Mouse (Mus musculus) E14TG2a.4 (cell line): Measurements from ENCODE around the gene Itgb3bp.

Source experiments
- H3K27me3 ChIP-seq: 2 replicates; pipeline ENCODE4 v1.6.1; 2014; ENCODE audit warnings: low read length, control low read depth; ENCODE audit not compliant: insufficient read depth
- H3K36me3 ChIP-seq: 2 replicates; pipeline ENCODE4 v1.6.1; 2014; ENCODE audit warnings: low read length, control low read depth; ENCODE audit not compliant: insufficient read depth
- H3K4me1 ChIP-seq: replicated peaks from 2 replicates; pipeline ENCODE4 v1.6.1; 2014; ENCODE audit warnings: low read depth, low read length, control low read depth
- H3K4me3 ChIP-seq: replicated peaks from 2 replicates; pipeline ENCODE4 v1.5.1; 2014; ENCODE audit warnings: mild to moderate bottlenecking, low read length
- H3K9me3 ChIP-seq: 2 replicates; pipeline ENCODE4 v1.6.1; 2014; ENCODE audit warnings: low read length, control low read depth
- CTCF ChIP-seq: conservative IDR thresholded peaks from 2 replicates; pipeline ENCODE4 v1.5.1; 2014; ENCODE audit warnings: low read length
- NANOG ChIP-seq: IDR thresholded peaks from 2 replicates; pipeline ENCODE4 v1.6.1; 2014; ENCODE audit warnings: borderline replicate concordance, low read length, mixed read lengths
- POU5F1 ChIP-seq: IDR thresholded peaks from 2 replicates; pipeline ENCODE4 v1.6.1; 2014; ENCODE audit warnings: low read length, borderline replicate concordance

Gene Itgb3bp

DNA sequence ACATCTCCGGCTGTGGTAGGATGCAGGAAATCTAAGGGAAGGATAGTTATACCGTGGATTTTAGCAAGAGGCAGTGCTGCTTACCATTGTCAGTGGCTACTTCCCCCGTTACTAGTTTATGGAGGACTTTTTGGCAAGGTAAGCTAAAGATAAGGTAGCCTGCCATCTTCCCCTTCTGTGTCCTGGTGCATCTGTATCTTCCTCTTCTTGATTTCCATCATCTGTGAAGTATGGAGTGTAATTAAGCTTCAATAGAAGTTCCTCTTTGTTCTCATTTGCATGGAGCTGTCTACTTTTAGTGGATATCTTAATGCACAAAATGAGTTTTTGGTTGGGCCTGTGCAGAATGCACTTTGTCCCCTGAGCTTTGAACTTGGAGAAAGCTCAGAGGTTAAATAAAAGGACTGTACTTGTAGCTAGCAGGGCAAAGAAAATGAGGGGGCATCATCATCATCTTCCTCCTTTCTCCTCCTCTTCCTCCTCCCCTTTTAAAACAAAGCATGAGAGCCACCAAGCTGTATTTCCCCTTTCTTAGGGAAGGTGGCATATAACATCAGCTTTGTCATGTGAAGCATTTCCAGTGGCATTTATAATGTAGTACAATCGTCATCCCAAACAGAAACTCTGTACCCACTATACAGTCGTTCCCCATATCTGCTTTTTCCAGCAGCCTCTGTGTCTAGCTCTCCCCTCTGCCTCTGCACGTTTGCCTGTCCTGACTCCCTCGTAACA lies 28.6 kb upstream of the Itgb3bp start:
- no peaks in the 10 kb centered on the region for H3K27me3 ChIP-seq
- H3K4me3 ChIP-seq, result no peak overlapping the region
- peaks cover 5% of the 10 kb centered on the region; the same call in 1 of the 2 replicates for H3K4me1 ChIP-seq
- TF ChIP-seq NANOG, result no peak
- TF ChIP-seq POU5F1, result no peak
- TF ChIP-seq CTCF, result no peak
- no peaks in the 10 kb centered on the region for H3K9me3 ChIP-seq
- H3K36me3 ChIP-seq, result peaks cover under 1% of the 10 kb centered on the region; the same call in 1 of the 2 replicates

DNA sequence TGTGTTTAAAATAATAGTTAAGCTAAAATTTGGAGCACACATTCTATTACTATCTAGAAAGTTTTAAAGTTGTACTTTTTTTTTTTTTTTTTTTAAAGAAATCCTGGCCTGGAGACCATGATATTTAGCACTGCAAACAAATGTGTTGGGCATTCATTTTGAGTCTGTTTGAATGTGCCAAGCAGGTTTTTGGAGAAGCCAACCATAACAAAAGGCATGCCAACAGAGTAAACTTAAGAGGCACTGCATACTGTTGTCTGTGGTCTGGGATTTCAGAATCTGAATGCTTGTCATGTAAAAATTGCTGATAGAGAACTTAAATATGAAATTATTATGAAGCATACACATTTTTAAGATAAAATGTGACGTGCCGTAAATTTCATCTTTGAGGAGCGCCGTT lies 27.6 kb upstream of the Itgb3bp start:
- H3K36me3 ChIP-seq, result no peaks in the 10 kb centered on the region; the same call in 1 of the 2 replicates
- no peak overlapping the region for H3K4me3 ChIP-seq
- TF ChIP-seq POU5F1 (no peak), NANOG (no peak), CTCF (no peak)
- no peaks in the 10 kb centered on the region for H3K9me3 ChIP-seq
- peaks cover 5% of the 10 kb centered on the region; the same call in 1 of the 2 replicates for H3K4me1 ChIP-seq
- H3K27me3 ChIP-seq, result no peaks in the 10 kb centered on the region

DNA sequence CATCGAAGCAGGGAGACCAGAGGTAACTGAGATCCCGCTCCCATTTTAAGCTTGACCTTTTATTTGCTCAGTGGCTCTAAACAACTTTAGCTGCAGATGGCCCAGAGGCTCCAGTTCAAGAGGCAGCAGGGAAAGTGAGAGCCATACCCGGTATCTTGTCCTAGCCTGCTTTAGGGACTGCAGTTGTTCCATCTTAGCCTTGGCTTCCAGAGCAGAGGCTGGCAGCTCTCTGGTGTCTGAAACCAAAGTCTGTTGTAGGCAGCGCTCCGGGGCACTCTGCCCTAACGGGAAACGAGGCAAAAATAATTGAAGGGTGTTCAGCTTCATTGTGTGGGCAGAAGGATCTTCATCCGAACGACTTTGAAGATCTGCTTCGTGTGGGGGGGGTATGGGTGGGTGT lies 25.8 kb upstream of the Itgb3bp start:
- no peaks in the 10 kb centered on the region for H3K36me3 ChIP-seq
- H3K4me3 ChIP-seq, result no peak overlapping the region
- H3K9me3 ChIP-seq, result no peaks in the 10 kb centered on the region
- no peaks in the 10 kb centered on the region for H3K27me3 ChIP-seq
- TF ChIP-seq NANOG (no peak), CTCF (no peak), POU5F1 (no peak)
- peaks cover 5% of the 10 kb centered on the region; the same call in 1 of the 2 replicates for H3K4me1 ChIP-seq

DNA sequence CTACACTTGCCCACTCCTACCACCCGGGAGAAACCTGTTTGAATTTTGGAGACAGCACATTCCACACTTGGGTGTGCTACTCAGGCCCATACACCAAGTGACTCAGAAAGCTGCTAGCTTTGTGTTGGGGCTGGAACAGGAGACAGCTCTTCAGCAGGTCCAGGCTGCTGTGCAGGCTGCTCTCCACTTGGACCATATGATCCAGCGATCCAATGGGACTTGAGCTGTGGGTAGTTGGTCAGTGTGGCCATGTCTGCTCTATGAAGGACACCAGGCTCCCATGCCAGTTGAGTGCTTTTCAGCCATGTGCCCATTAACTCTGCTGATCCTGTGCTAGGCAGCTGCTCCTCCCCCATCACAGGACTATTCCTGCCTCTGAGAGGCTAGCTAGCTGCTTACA lies 24.3 kb upstream of the Itgb3bp start:
- TF ChIP-seq NANOG, result no peak

DNA sequence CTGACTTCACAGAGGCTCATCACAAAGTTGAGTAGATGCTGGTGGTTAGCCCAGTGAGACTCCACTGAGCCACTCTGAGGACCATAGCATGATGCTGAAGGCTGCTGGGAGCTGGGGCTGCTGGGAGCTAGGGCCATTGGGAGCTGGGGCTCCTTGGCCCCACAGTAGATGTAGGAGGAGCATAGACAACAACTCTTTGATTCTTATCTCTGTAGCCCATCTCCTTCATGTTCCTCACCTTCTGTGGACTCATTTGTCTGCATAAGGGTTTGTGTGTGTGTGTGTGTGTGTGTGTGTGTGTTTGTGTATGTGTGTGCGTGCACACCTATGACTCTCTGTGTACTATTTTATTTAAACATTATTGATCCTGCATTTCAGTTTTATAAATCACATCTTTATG lies 18.3 kb upstream of the Itgb3bp start:
- H3K4me3 ChIP-seq, result no peak overlapping the region
- peaks cover 30% of the 10 kb centered on the region for H3K4me1 ChIP-seq
- no peaks in the 10 kb centered on the region for H3K36me3 ChIP-seq
- no peaks in the 10 kb centered on the region for H3K9me3 ChIP-seq
- TF ChIP-seq NANOG, result no peak
- no peak for TF ChIP-seq POU5F1
- no peak for TF ChIP-seq CTCF
- no peaks in the 10 kb centered on the region for H3K27me3 ChIP-seq

More for the DNA sequence above, 24.3 kb upstream of the Itgb3bp start:
- no peaks in the 10 kb centered on the region for H3K36me3 ChIP-seq
- peaks cover 5% of the 10 kb centered on the region; the same call in 1 of the 2 replicates for H3K4me1 ChIP-seq
- no peaks in the 10 kb centered on the region for H3K9me3 ChIP-seq
- no peak overlapping the region for H3K4me3 ChIP-seq
- no peaks in the 10 kb centered on the region for H3K27me3 ChIP-seq

DNA sequence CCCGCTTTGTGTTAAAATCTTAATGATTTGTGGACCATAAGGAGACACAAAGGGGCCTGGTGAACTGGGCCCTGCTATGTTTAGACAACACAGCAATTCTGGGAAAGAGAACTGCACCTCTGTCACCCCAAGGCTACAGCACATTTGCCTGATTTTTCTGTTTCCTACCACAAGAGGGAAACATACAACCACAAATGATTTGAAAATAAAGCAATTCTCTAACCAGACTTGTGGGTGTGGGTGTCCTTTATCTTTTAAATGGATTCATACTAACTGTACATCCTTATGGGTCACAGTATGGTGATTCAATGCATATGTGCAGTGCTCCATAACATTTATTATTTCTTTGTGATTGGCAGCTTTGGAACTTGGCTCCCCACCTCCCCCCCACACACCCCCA lies 17.6 kb upstream of the Itgb3bp start:
- Histone ChIP-seq H3K27me3 (no peaks in the 10 kb centered on the region), H3K36me3 (no peaks in the 10 kb centered on the region), H3K4me3 (no peak overlapping the region), H3K9me3 (no peaks in the 10 kb centered on the region), H3K4me1 (peaks cover 34% of the 10 kb centered on the region)
- peak; percentile 34 for TF ChIP-seq CTCF
- no peak for TF ChIP-seq NANOG

DNA sequence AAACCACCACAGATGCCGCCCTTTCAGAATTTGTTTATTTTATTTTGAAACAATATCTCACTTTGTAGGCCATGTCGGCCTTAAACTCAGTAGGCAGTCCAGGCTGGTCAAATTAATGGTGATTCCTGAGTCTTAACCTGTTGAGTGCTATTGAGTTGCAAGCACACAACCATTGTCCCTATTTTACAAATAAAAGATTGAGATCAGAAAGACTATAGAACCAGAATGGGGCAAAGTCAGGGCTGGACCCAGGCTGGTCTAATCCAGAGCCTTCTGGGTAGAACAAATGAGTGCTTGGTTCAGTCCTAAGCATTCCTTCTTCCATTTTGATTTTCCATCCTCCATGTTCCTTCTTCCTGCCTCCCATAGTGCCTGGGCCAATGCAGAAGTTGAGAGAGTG lies 16.9 kb upstream of the Itgb3bp start:
- Histone ChIP-seq H3K36me3 (no peaks in the 10 kb centered on the region), H3K4me1 (peaks cover 40% of the 10 kb centered on the region), H3K9me3 (no peaks in the 10 kb centered on the region), H3K4me3 (no peak overlapping the region), H3K27me3 (no peaks in the 10 kb centered on the region)
- TF ChIP-seq NANOG (peak; percentile 17; the same call in 1 of the 2 replicates), CTCF (no peak), POU5F1 (no peak)

DNA sequence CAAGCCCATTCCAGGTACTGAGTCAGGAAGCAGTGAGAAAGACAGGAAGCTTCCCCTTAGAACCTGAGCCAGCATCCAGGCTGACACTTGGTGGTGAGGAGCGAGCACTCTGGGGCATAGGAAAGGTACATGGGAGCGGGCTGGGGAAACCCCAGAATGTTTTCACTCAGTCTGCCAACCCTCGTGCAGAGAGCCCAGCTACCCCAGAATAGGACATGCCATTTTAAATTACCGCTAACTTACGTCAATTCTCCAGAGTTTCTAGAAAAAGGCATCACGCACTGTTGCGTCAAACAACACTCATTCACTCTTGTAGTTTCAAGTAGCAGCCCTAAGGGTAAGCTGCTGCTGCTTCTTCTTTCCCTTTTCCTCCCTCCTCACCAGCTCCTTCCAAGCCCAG lies 15.4 kb upstream of the Itgb3bp start:
- Histone ChIP-seq H3K4me3 (no peak overlapping the region), H3K36me3 (peaks cover 5% of the 10 kb centered on the region; the same call in 1 of the 2 replicates), H3K4me1 (peaks cover 41% of the 10 kb centered on the region), H3K27me3 (no peaks in the 10 kb centered on the region), H3K9me3 (no peaks in the 10 kb centered on the region)
- TF ChIP-seq NANOG (no peak), CTCF (no peak), POU5F1 (no peak)

DNA sequence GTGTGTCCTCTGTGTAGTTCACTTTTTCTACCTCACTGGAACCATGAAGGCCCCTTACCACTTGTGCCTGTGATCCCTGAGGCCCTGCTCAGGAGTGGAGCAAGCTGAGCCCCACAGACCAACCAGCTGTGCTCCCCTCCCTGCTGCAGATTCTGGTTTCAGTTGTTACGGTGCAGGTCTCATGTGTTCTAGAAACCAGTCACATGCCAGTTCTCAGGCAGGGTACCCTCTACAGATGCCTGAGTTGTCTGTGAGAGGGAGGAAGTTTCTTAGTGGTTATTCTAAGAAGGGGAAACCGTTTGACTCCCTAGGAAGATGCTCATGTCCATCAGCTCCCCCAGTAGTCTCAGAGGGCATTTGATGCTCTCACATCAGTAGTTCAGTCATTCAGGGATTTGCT lies 15.0 kb upstream of the Itgb3bp start:
- H3K36me3 ChIP-seq, result peaks cover 6% of the 10 kb centered on the region; the same call in 1 of the 2 replicates
- H3K4me3 ChIP-seq, result no peak overlapping the region
- no peaks in the 10 kb centered on the region for H3K27me3 ChIP-seq
- H3K9me3 ChIP-seq, result no peaks in the 10 kb centered on the region
- TF ChIP-seq POU5F1 (no peak), CTCF (no peak), NANOG (no peak)
- H3K4me1 ChIP-seq, result peaks cover 41% of the 10 kb centered on the region
